In the genomic region with DNA sequence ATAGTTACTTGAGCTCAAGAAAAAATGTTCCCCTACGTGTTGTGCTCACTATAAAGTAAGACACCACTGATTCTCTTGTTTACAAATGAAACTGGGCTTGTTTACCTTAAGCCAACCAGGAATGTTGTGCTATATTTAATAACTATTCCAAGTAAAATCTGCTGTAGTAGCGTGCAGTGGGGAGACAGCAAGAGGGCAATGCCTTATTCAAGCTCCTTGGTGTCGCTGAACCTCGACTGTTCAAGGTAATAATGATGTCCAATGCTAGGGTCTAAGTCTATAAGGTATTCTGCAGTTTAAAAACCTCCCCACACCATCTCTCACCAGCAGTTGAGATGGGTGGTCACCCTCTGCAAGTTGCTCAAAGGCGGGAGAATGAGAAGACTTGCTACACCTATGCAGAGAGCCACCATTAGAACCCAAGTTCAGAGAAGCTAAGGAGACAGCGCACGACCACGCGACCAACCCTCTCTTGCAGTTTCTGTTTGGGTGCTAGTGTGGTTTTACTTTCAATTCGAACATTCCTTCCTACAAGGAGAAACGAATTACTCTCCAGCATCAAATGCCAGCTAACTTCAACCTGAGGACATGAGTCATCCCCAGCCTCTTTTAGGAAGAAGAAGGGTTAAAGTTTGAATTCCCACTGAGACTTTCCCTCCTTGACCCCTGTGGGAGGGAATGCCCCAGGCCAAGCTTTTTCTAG, we compare ENCODE assay signal across 11 mouse cellular contexts.
A peak's percentile ranks its signal among the peaks of the same experiment; 100 is the strongest.
DNase-seq lines count a peak whose midpoint lies in the region; ATAC-seq and TF ChIP-seq lines count a peak whose summit lies in the region.
"Had no signal": no experiment of that assay in that cellular context is flagged by ENCODE, and none has a peak within 500 bp of the region (broad histone marks: within the 10 kb centered on the region; RNA-seq: fewer than 3 reads in every experiment).

No protein-coding gene starts in this region.

- no peaks in the 10 kb centered on the region for H3K27me3 ChIP-seq in heart, embryonic 11.5 days (ENCODE audit: control insufficient read depth, insufficient read depth, low read length)
- H3K27me3 ChIP-seq in spleen, adult 2 months (ENCODE audit: control insufficient read depth, insufficient read depth, low read length) = no peaks in the 10 kb centered on the region
- H3K27me3 ChIP-seq in splenic B cell, adult 2 months (ENCODE audit: control insufficient read depth, insufficient read depth, low read length, poor library complexity, severe bottlenecking) = no peaks in the 10 kb centered on the region

- DNase-seq in heart, postnatal 4 days = no peak
- peak in 1 of 2 experiments; percentile 20 for DNase-seq in spleen, adult 2 months (ENCODE audit: low read depth in 1 of 2, low spot score in 2 of 2)
- no peak for DNase-seq in spleen, postnatal 14 days (ENCODE audit: low spot score in 2 of 2)
- DNase-seq in splenic B cell, adult 2 months (ENCODE audit: low read depth, low spot score) = peak; percentile 42
- DNase-seq in kidney, adult 8-10 months = no peak
- DNase-seq: cerebellum, adult 9-11 months had no signal

- no peak for ATAC-seq in heart, embryonic 11.5 days (replicated peaks; ENCODE audit: insufficient number of reproducible peaks, low FRiP score, low TSS enrichment)
- ATAC-seq in granulocyte monocyte progenitor cell, adult 5-6 weeks (replicated peaks; ENCODE audit: poor library complexity, severe bottlenecking) = 0 out of 2 replicates have a peak, but pooled peaks have one; percentile 27
- no peak for ATAC-seq in erythroblast, adult 5-6 weeks (replicated peaks; ENCODE audit: low FRiP score, poor library complexity, severe bottlenecking)

- no peak overlapping the region for H3K4me3 ChIP-seq in heart, embryonic 11.5 days (ENCODE audit: low read depth, low read length)
- H3K4me3 ChIP-seq in spleen, adult 2 months (ENCODE audit: extremely low read depth, insufficient read depth, insufficient read length) = peak overlapping the region; percentile 46
- H3K4me3 ChIP-seq: forebrain, embryonic 10.5 days had no signal

- H3K9ac ChIP-seq in heart, embryonic 11.5 days (ENCODE audit: low read depth, low read length) = no peak overlapping the region

- 87% methylated on average over 11 of the region's 11 CpGs for WGBS in heart, embryonic 11.5 days (ENCODE audit: insufficient replicate concordance)
- 35% methylated on average over 11 of the region's 11 CpGs for WGBS in spleen, adult 2 months

- no peaks in the 10 kb centered on the region for H3K36me3 ChIP-seq in heart, embryonic 11.5 days (ENCODE audit: control insufficient read depth, insufficient read depth, low read length)
- H3K36me3 ChIP-seq in spleen, adult 2 months (ENCODE audit: control insufficient read depth, insufficient read depth, low read length) = no peaks in the 10 kb centered on the region
- H3K36me3 ChIP-seq in splenic B cell, adult 2 months (ENCODE audit: control insufficient read depth, insufficient read depth, low read length, poor library complexity, severe bottlenecking) = no peaks in the 10 kb centered on the region
- H3K36me3 ChIP-seq: forebrain, embryonic 10.5 days had no signal

- H3K4me1 ChIP-seq in heart, embryonic 11.5 days (ENCODE audit: control insufficient read depth, insufficient read depth, low read length) = peaks cover 17% of the 10 kb centered on the region
- peaks cover 12% of the 10 kb centered on the region; the same call in 1 of the 2 replicates for H3K4me1 ChIP-seq in spleen, adult 2 months (ENCODE audit: control insufficient read depth, insufficient read depth, insufficient read length)

- no peaks in the 10 kb centered on the region for H3K9me3 ChIP-seq in heart, embryonic 11.5 days (replicated peaks; ENCODE audit: control insufficient read depth, low read length)
- H3K9me3 ChIP-seq: forebrain, embryonic 10.5 days had no signal

- no peak for TF ChIP-seq CTCF in spleen, adult 2 months (IDR thresholded peaks at IDR 0.05; ENCODE audit: extremely low read depth, insufficient read depth, insufficient read length, insufficient replicate concordance)

- peak overlapping the region; percentile 10; the same call in 1 of the 2 replicates for H3K4me2 ChIP-seq in heart, embryonic 11.5 days

- no peak overlapping the region for H3K27ac ChIP-seq in heart, embryonic 11.5 days (ENCODE audit: low read depth, low read length)
- peak overlapping the region; percentile 24; the same call in 1 of the 2 replicates for H3K27ac ChIP-seq in spleen, adult 2 months (ENCODE audit: insufficient read depth, low read length)
- H3K27ac ChIP-seq: forebrain, embryonic 10.5 days; macrophage had no signal

- TF ChIP-seq POLR2A in spleen, adult 2 months (IDR thresholded peaks at IDR 0.05; ENCODE audit: low read depth, low read length) = no peak
